Mouse (Mus musculus): ENCODE results near the gene Il20. TPM values are rescaled to one million over a fixed set of nuclear protein-coding genes. Genes with fewer than 3 reads are reported as not detected.

The Il20 gene
- not detected for total RNA-seq (2021)
- long read RNA-seq, experiment 1 = 0 reads
- long read RNA-seq, experiment 2 = 0 reads

DNA sequence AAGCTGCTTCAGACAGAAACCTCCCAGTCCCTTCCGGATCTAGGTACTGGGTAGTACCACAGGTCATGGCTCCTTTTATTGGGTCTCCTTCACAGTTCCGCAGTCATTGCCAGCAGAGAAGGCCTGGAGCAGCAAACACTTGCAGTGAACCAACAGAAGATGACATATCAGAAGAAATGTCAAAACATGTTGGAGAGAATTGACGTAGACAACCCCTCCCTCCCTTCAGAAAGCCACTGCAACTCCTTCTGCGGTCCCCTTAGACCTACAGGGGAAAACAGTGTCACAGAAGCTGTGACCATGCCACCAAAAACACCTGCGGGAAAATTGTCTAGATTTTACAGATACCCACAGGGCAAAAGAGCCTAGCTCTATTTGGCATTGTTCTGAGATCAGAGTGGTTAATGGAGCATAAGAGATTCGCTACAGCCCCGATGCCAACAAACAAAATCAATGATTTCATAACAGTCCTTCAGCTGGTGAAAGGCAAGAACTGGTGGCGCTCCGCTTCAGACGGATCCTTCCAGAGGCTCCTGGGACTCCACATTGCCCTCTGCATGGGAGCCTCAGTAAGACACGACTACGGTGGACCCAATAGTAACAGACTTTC lies at the start of gene Il20:
Gene Il20, minus strand, starts transcription at position 51 of the 610 bp plus-strand sequence.
- no peak for DNase-seq (ENCODE audit: low spot score in 2 of 2)

DNA sequence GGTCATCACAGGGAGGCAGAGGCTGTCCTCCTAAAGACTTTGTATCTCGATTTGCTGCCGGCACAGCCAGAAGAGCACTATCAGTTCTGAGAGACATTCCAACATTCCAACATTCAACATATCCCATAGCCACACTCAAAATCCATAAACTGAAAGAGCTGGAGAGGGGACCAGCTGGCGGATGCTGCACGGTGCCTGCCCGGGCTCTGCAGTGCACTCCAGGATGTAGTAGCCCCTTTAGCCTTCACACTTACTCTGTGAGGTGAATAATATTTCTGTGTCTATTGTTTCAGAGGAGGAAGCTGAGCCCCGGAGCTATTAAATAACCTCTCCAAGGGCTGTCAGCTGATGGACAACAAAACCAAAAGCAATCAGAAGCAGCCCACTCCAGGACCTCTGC lies 35.7 kb upstream of the Il20 start:
- DNase-seq (ENCODE audit: low spot score in 2 of 2) = no peak

DNA sequence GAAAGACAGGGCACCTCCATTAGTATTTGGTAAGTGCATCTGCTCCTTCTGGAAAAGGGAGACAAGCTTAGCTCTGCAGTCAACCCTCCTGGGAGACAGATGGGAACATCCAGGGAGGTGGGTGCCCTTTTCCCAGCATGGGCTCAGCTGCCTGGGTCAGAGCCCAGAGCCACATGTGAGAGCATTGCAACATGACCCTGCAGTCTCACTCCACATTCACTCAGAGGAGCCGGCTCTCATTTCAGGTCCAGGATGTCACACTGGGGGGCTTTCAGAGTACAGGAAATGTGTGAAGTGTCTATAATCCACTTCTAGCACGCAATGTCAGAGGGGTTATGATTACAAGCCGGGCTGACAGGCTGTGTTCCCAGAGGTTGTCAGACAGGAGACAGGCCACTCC lies 30.6 kb upstream of the Il20 start:
- no peak for DNase-seq (ENCODE audit: low spot score in 2 of 2)

DNA sequence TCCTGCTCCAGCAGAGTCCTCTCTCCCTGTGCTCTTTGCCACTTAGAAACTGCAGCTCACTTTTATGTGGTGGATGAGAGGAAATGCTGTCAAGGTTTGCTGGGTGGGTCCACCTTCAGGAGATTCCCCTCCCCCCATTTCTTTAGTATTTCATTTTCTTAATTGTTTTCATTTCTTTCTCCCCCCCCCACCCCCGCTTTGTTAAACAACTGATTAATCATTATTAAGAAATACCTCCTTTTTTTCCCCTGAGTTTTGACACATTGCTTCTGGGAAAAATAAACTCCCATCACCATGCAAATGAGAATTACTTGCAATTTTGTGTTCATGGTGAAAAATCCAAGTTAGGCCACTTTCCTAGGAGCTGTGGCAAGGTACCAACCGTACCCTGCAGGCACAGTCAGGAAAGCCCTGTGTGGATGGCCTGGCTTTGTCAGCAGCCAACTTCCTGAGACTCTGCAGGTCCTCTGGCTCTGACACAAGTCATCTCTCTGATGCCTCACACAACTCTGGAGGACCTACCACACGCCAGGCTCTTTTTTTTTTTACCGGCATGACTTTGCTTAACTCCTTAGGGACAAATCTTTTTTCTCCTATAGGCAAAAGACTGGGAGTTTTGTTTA lies 28.9 kb upstream of the Il20 start, which contains the start of gene Il19:
Gene Il19, minus strand, starts transcription at position 51 of the 623 bp plus-strand sequence.
- DNase-seq (ENCODE audit: low spot score in 2 of 2) = no peak

DNA sequence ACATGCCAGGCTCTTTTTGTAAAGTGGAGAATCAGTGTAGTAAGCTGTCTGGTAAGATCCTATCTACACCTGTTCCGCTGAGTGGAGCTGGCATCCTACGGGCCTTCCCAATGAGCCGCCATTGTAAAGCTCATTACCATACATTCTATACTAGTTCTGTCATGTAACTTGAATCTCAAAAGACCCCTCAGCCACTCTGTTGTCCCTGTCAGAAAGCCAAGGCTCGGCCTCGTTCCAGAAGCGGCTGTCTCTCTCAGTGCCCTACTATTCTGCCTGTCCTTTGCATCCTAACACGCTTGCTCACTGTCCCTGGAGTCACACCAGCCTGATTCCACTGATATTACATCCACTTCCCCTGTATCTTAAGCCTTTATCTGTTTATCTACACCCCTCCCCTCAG lies 26.9 kb upstream of the Il20 start:
- peak in 1 of 2 experiments; percentile 27 for DNase-seq (ENCODE audit: low spot score in 2 of 2)

DNA sequence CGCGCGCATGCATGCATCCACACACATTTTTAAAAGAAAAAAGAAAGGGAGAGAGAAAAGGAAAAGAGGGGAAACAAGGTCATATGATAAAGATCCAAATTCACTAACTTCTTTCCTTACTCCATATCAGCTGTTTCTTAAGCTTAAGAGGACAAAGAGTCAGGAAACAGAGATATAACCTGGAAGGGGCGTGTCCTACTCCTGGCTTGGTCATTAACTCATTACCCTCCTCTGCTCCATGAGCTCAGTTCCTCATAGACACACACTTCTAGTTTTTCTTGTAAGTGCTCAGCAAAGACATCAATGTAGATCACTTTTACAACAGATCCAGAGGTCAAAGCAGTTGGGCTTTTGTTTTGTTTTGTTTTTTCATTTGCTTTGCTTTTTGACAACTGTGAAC lies 25.9 kb upstream of the Il20 start:
- no peak for DNase-seq (ENCODE audit: low spot score in 2 of 2)

DNA sequence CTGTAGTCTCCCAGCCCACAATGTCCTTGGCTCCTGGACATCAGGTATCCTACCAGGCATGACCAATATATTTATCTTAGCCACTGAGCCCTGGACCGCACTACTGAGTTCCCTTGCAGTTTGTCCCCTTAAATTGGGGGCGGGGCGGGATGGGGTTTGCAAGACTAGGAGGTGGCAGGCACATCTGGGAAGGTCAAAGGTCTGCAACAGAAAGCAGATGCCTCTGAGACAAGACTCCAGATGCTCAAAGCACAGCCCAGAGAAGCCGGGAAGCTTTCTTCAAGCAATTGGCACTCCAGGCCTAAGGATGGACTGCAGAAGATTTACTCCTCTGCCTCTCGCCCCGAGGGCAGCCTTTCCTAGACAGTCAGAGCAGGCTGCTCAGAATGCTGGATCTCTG lies 25.1 kb upstream of the Il20 start:
- DNase-seq (ENCODE audit: low spot score in 2 of 2) = no peak

DNA sequence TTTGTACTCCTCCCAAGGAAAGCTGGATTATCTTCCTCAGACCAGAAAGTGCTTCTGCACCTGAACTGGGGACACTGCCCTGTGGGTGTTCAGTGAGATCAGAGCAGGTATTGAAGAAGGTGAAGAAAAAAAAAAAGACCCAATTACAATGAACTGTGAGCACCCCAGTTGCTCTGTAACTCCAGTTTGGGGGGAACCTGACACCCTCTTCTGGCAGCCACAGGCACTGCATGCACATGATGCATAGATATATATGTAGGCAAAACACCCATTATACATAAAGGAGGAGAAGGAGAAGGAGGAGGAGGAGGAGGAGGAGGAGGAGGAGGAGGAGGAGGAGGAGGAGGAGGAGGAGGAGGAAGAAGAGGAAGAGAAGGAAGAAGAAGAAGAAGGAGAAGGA lies 15.2 kb upstream of the Il20 start:
- DNase-seq (ENCODE audit: low spot score in 2 of 2) = no peak

DNA sequence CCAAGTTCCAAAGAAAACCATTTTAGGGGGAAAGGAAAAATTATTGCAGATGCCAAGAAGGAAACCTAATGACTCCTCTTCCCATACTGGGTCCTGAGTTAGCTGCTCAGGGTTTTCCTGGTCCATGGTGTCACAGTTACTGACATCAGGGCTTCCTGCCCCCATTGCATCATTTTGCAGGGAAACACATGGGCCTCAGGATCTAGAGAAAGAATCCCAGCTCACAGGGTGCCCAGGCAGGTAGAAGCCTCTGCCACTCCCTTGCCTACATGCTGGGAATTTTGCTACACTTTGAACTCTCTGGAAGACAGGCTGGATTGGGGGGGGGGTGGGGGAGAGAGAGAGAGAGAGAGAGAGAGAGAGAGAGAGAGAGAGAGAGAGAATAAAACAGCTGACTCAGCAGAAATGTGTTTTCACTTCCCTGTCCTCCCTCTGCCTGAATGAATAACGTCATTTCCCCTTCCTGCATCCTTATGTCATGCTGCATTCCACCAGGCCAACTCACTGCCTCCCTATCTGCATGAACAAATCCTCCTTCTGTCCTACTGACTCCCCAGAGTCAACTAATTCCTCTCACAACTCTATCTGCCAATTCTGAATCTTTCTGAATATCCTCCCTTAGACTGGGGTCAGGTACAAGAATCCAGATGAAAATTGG lies 7.2 kb upstream of the Il20 start:
- no peak for DNase-seq (ENCODE audit: low spot score in 2 of 2)

DNA sequence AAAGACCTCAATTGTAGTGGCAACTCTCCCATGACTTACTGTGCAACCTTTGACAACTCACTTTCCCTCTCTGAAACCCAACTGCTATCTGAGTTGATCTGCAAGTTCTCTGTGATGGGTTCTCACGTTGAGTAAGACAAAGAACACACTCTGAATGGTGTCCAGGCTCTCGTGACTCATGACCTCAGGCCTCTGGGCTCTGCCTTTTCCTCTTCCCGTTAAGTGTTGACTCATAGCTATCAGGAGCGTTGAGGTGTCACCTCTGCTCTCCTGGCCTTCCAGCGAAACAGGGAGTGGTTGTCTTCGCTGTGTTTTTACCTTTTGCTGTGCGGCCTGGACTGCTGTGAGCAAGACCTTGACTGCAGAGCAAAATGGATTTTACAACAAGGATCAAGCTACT lies 8.7 kb downstream of the Il20 start:
- no peak for DNase-seq (ENCODE audit: low spot score in 2 of 2)

DNA sequence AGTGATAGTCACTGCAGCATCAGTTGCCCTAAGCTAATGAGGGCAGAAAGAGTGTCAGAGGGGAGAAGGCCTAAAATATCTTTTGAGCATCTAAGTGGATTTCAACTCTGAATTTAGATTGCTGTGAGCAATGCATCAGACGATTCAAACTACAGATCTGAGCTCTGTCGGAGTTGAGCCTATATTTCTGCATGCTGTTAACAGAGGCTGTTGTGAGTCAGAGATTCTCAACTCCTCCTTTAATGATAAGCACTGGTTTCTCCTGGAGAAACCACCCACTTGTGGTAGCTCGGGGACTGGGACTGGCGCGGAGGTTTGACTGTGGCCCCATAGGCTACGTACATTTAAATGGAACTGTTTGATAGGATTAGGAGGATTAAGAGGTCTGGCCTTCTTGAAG lies 16.8 kb downstream of the Il20 start:
- DNase-seq (ENCODE audit: low spot score in 2 of 2) = no peak

DNA sequence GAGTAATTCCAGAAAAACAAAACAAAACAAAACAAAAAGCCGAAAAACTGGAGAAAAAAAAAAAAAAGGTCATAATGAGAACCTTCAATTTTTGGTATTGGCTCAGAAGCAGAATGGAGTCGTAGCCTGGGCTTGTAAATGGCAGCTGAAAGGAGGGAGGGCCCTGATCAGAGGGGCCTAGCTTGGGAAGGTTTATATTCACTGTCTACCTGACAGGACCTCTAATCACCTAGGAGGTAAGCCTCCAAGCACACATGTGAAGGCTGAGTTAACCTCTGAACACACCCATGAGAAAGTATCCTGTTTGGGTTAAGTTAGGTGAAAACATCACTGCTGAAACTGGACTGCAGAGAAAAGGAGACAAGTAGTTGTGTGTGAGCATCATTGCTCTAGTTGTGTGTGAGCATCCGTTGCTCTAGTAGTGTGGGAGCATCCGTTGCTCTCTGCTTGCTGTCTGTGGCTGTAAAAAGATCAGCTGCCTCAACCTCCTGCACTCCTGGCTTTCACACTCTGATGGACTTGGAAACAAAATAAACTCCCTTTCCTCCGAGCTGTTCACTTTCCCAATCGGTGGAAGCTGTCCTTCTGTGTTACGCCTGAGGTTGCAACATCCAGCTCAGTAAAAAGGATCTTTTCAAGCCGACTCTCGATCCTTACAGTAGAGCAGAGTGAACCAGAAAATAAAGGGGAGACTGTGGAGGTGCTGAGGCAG lies 17.8 kb downstream of the Il20 start:
- no peak for DNase-seq (ENCODE audit: low spot score in 2 of 2)

DNA sequence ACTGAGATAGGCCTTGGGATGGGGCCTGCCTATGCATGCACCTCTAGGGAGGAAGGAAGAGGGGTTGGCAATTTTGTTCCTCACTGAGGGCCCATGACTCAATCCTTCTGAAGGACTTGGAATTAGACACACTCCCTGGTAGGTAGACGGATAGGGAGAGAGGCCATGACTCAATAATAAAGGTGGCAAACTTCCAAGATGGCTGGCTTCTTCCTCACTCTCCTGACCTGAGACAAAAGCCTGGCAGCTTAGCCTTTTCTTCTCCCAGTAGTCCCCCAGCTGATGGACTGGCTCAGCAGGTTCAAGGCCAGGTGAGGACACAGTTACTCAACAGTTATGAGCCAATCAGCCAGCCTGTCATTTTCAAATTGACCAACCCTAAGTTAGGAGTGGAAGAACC lies 18.8 kb downstream of the Il20 start:
- no peak for DNase-seq (ENCODE audit: low spot score in 2 of 2)

DNA sequence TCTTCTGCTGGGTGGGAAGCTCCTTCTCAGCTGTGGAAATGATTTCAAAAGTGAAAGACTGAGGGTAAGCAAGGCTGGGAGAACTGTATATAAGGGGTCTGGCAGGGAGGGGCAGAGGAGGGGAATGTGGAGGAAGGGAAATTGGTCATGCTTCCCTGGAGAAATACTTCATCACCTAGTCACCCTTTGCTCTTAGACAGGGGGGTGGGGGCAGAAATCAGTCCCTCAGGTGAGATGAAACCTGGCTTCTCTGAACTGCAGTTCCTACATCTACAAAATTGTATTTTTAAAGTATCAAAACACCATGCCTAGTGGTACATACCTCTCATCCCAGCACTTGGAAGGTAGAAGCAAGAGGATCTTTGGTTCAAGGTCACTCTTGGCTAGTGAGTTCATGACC lies 23.9 kb downstream of the Il20 start, which contains the start of gene Il24:
Gene Il24, minus strand, starts transcription at position 101 of the 400 bp plus-strand sequence.
- no peak for DNase-seq (ENCODE audit: low spot score in 2 of 2)

DNA sequence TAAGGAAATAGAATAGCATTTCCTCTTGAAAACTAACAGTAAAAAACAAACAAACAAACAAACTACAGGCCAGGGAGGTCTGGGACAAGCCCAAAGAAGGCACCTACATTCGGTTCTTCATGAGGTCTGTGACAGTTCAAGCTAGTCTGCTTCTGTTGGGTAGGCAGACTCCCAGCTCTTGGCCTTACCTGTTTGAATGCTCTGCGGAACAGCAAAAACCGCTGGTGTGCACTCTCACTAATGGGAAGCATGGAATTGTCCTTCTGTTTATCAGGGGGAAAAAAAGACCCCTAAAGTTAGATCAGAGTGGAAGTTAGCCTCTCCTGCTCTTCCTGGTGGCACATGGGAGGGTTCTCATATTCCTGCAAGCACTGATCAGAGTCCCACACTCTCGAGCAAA lies 28.1 kb downstream of the Il20 start:
- no peak for DNase-seq (ENCODE audit: low spot score in 2 of 2)

DNA sequence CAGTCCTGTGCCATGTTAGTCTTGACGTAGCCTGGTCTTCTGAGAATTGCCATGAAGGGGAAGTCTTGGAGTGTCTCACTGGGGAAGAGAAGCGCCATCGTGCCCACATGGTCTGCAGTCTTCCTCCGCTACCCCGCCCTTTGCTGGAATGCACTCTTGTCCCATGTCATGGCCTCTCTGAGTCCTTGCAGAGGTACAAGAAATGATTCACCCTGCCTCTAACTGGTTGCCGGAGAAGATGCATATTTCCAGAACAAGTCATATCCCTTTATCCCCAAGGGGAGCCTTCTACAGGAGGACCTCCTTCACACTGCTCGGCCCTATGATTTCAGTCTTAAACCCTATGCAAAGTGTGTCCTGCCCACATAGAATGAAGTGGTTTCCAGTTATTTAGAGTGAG lies 31.3 kb downstream of the Il20 start:
- no peak for DNase-seq (ENCODE audit: low spot score in 2 of 2)

DNA sequence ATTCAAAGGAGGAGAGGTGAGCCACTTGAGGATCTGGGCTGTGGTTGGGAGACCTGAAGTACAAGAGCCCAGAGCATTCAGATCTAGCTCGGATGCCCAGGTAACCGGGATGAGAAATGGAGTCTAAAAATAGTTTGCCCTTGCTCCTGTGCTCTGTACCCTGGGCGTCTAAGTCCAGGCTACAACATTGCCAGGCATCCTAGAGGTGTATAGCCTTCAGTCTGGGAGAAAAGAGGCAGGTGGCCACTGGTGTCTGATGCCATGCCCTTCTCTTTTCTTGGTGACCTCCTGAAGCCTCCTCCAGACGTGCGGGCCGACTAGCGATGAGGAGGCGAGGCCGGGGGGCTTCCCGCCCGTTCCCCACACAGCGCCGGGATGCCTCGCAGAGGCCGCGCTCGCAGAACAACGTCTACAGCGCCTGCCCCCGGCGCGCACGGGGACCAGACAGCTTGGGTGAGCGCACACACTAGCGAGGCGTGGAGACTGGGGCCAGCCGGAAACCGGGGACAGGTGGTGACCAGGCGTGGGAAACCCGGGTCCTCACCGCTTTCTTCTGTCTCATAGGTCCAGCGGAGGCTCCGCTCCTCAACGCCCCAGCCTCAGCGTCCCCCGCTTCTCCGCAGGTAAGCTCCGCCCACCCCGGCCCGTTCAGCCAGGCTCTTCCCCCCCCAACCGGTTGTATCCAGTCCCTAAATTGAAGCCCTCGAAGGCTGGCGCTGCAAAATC lies 33.2 kb downstream of the Il20 start:
- peak in 1 of 2 experiments; percentile 16 for DNase-seq (ENCODE audit: low spot score in 2 of 2)

DNA sequence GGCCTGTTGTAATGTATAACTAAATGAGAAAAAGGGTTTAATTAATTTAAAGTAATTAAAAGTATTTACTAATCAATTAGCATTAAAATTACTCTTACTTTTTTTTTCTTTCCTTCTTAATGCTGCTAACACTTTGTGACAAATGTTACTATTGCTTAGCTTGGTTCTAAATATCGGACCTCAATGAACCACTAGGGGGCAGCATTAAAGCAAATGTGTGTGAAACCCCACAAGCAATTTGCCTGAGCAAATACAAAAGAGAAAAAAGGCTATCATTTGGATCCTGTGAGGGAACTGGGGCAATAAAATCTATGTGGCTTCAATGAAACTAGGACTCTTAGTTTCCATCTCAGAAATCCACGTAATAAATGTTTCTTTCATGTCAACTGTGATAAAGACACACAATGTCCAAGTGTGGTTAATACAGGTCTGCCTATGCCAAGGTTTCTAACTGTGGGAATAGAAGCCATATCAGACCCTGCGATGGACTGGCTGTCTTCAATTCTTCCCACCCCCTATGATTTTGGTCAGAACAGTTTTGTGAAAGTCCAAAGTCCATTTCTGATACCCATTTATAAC lies 34.2 kb downstream of the Il20 start:
- DNase-seq (ENCODE audit: low spot score in 2 of 2) = peak in 1 of 2 experiments; percentile 18

DNA sequence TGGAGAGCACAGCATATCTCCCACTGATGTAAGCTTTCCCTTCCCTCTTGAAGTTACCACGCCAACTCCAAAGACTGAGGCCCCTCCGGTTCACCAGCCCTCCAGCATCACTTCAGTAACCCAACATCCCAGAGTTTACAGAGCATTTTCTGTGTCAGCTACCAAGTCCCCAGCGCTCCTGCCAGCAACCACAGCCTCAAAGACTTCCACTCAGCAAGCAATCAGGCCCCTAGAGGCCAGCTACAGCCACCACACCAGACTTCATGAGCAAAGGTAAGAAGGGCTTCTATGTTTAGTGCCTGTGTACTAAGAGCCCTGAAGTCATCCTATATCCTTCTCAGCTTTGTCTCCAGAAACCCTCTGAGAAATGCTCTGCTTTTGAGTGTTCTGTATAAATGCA lies 35.3 kb downstream of the Il20 start:
- DNase-seq (ENCODE audit: low spot score in 2 of 2) = no peak

DNA sequence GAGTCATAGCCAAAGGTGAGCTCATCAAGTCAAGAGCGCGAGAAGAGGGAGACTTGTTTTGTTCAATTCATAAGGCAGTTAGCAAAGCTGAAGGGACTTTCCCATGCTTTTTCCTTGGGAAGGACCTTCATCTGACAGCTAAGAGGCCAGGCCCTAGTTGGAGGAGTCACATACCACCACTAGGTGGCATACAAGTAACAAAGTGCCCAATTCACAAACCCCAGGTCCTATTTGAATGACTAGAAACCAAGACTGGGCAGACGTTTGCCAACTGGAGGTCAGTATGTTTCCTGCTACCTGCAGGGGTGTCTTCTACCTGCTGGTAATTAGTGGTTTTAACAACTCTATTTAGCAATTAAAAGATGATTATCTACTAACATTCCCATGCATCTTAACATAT lies 36.1 kb downstream of the Il20 start:
- DNase-seq (ENCODE audit: low spot score in 2 of 2) = peak in 1 of 2 experiments; percentile 15

DNA sequence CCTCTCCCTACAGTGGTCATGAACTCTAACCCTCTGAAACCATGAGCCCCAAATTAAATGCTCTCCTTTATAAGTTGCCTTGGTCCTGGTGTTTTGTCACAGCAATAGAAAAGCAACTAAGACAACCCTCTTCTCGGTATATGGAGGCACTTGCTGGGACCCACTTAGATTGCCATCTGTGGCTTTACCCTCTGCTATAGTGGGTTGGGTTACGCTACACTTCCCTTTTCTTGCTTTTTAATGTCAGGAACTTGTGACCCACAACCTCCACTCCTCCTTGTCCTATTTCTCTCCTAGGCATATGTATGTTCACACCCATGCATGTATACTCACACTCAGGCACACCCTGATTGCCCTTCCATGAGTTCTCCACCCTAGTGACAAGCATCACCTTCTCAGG lies 38.3 kb downstream of the Il20 start:
- no peak for DNase-seq (ENCODE audit: low spot score in 2 of 2)

Data from gastrocnemius, postnatal 4 days (tissue).